ENCODE assay signal across 8 mouse cellular contexts in genomic region chr10:81432868-81433262, GRCm38 (mm10). TPM values are rescaled to one million over a fixed set of nuclear protein-coding genes. Genes with fewer than 3 reads are reported as not detected.
DNase-seq lines count a peak whose midpoint lies in the region; ATAC-seq and TF ChIP-seq lines count a peak whose summit lies in the region.

No protein-coding gene starts in this region.

- H3K9me3 ChIP-seq in hindbrain, postnatal 0 days (ENCODE audit: low read length), result no peaks in the 10 kb centered on the region

- H3K4me1 ChIP-seq in hindbrain, postnatal 0 days (ENCODE audit: insufficient read depth, low read length), result peaks cover 31% of the 10 kb centered on the region

- H3K27ac ChIP-seq in gastrocnemius, adult 2 months, result peak overlapping the region; percentile 96
- peak overlapping the region; percentile 37; the same call in 1 of the 2 replicates for H3K27ac ChIP-seq in hindbrain, postnatal 0 days
- H3K27ac ChIP-seq in left cerebral cortex, adult 2 months, result peak overlapping the region; percentile 66
- peak overlapping the region; percentile 88 for H3K27ac ChIP-seq in macrophage

- H3K4me2 ChIP-seq in hindbrain, postnatal 0 days (ENCODE audit: low read depth, low read length), result peak overlapping the region; percentile 51

- H3K4me3 ChIP-seq in gastrocnemius, adult 2 months, result peak overlapping the region; percentile 68
- H3K4me3 ChIP-seq in hindbrain, postnatal 0 days (ENCODE audit: low read length), result peak overlapping the region; percentile 9
- peak overlapping the region; percentile 32 for H3K4me3 ChIP-seq in left cerebral cortex, adult 2 months
- H3K4me3 ChIP-seq in macrophage (ENCODE audit: inconsistent target), result peak overlapping the region; percentile 45

- ATAC-seq in activated CD4-positive, CD25-positive, alpha-beta regulatory T cell, adult 4 months, result peak; percentile 85
- ATAC-seq in hindbrain, postnatal 0 days, result peak; percentile 89

- no peaks in the 10 kb centered on the region for H3K36me3 ChIP-seq in hindbrain, postnatal 0 days (ENCODE audit: insufficient read depth, low read length)
- H3K36me3 ChIP-seq in macrophage (ENCODE audit: inconsistent target), result no peaks in the 10 kb centered on the region

- intact Hi-C loops in gastrocnemius, adult 2 months (cut with DNase I), result no loop called here
- intact Hi-C loops in left cerebral cortex, adult 2 months (cut with DNase I), result no loop called here

- DNase-seq in cerebellum, postnatal 4 days (ENCODE audit: low spot score in 2 of 2), result peak; percentile 76 to 88
- peak; percentile 95 for DNase-seq in gastrocnemius, adult 2 months
- peak; percentile 98 for DNase-seq in hindbrain, postnatal 0 days (ENCODE audit: low spot score)
- peak; percentile 88 to 91 for DNase-seq in left cerebral cortex, adult 2 months (ENCODE audit: extremely low spot score in 1 of 2, low spot score in 2 of 2)
- DNase-seq in right cerebral cortex, adult 2 months (ENCODE audit: low spot score in 2 of 2), result peak; percentile 94 to 95
- DNase-seq in urinary bladder, postnatal 14 days (ENCODE audit: low spot score), result peak; percentile 94

- peaks cover 16% of the 10 kb centered on the region for H3K79me2 ChIP-seq in macrophage (ENCODE audit: inconsistent target)

- TF ChIP-seq CTCF in gastrocnemius, adult 2 months (IDR thresholded peaks at IDR 0.05), result no peak
- TF ChIP-seq CTCF in hindbrain, postnatal 0 days (IDR thresholded peaks at IDR 0.05; ENCODE audit: low read depth), result no peak
- no peak for TF ChIP-seq CTCF in left cerebral cortex, adult 2 months (IDR thresholded peaks at IDR 0.05)

- WGBS in hindbrain, postnatal 0 days, result 3% methylated on average over 17 of the region's 17 CpGs
- WGBS in macrophage (ENCODE audit: missing documents), result under 1% methylated on average over 17 of the region's 17 CpGs

- no peak overlapping the region for H3K9ac ChIP-seq in hindbrain, postnatal 0 days (replicated peaks; ENCODE audit: low read length)

- no peaks in the 10 kb centered on the region for H3K27me3 ChIP-seq in hindbrain, postnatal 0 days (ENCODE audit: insufficient read depth, low read length)

RNA-seq across cellular contexts. Expression of gene Nfic, which starts 22.6 kb away (rescaled TPM):
- 10 to 100 TPM; 15.2 to 16.0 TPM for polyA plus RNA-seq in activated CD4-positive, CD25-positive, alpha-beta regulatory T cell, adult 4 months (2017; shearing (Covaris generic))
- 100 to 1,000 TPM; 207 to 215 TPM for total RNA-seq in gastrocnemius, adult 2 months (2021)
- total RNA-seq in hindbrain, postnatal 0 days (2014; rRNA removed), result 17.2 and 26.5 TPM in 2 replicates
- 33.8 and 34.6 TPM in 2 replicates for polyA plus RNA-seq in hindbrain, postnatal 0 days (2015; fragmentation: Nextera tagmentation; extraction: Ambion mirVana)
- total RNA-seq in left cerebral cortex, adult 2 months (2021), result 10 to 100 TPM; 93.4 to 94.9 TPM
- 10 to 100 TPM in 18 of 26 experiments, 1 to 10 TPM in 8; 2.2 to 42.9 (median 17.2) TPM for total RNA-seq in macrophage (2018; cell fraction: chromatin; rRNA removed)
- 100 to 1,000 TPM in 1 of 26 experiments, 10 to 100 TPM in 25; 25.2 to 102 (median 68.1) TPM for total RNA-seq in macrophage (2018; cell fraction: cytosol; rRNA removed)
- 10 to 100 TPM in 24 of 26 experiments, 1 to 10 TPM in 2; 8.2 to 98.8 (median 37.1) TPM for total RNA-seq in macrophage (2018; cell fraction: nucleus; rRNA removed)
- polyA plus RNA-seq in macrophage (2018), result 33.6 to 60.6 TPM (median 57.7 TPM) in 3 replicates

RNA-seq across cellular contexts. Expression of gene Smim24, which starts 40.0 kb away (rescaled TPM):
- polyA plus RNA-seq in activated CD4-positive, CD25-positive, alpha-beta regulatory T cell, adult 4 months (2017; shearing (Covaris generic)), result 10 to 100 TPM in 1 of 2 experiments, 1 to 10 TPM in 1; 7.3 to 13.3 TPM
- total RNA-seq in gastrocnemius, adult 2 months (2021), result not detected
- 2.9 and 3.7 TPM in 2 replicates for total RNA-seq in hindbrain, postnatal 0 days (2014; rRNA removed)
- 1.4 and 1.7 TPM in 2 replicates for polyA plus RNA-seq in hindbrain, postnatal 0 days (2015; fragmentation: Nextera tagmentation; extraction: Ambion mirVana)
- 1 to 10 TPM; 1.3 to 1.4 TPM for total RNA-seq in left cerebral cortex, adult 2 months (2021)
- 1 to 10 TPM in 19 of 26 experiments, under 1 TPM in 2, not detected in 5; 0.62 to 6.3 (median 2.6) TPM for total RNA-seq in macrophage (2018; cell fraction: chromatin; rRNA removed)
- total RNA-seq in macrophage (2018; cell fraction: cytosol; rRNA removed), result 10 to 100 TPM in 25 of 26 experiments, 1 to 10 TPM in 1; 9.7 to 17.7 (median 13.3) TPM
- 10 to 100 TPM in 1 of 26 experiments, 1 to 10 TPM in 25; 1.4 to 11.8 (median 5.5) TPM for total RNA-seq in macrophage (2018; cell fraction: nucleus; rRNA removed)
- polyA plus RNA-seq in macrophage (2018), result 9.6 to 21.8 TPM (median 14.6 TPM) in 3 replicates

RNA-seq across cellular contexts. Expression of gene Gm48552, which starts 44.1 kb away (rescaled TPM):
- polyA plus RNA-seq in activated CD4-positive, CD25-positive, alpha-beta regulatory T cell, adult 4 months (2017; shearing (Covaris generic)), result 1 to 10 TPM in 1 of 2 experiments, not detected in 1; 1.4 TPM
- 1 to 10 TPM in 1 of 2 experiments, under 1 TPM in 1; 0.84 to 1.0 TPM for total RNA-seq in gastrocnemius, adult 2 months (2021)
- 7.5 TPM in 2 replicates for total RNA-seq in hindbrain, postnatal 0 days (2014; rRNA removed)
- 2.7 and 4.0 TPM in 2 replicates for polyA plus RNA-seq in hindbrain, postnatal 0 days (2015; fragmentation: Nextera tagmentation; extraction: Ambion mirVana)
- total RNA-seq in left cerebral cortex, adult 2 months (2021), result 1 to 10 TPM; 5.1 to 7.1 TPM
- total RNA-seq in macrophage (2018; cell fraction: chromatin; rRNA removed), result 1 to 10 TPM in 17 of 26 experiments, not detected in 9; 1.1 to 5.7 (median 2.3) TPM
- 1 to 10 TPM in 1 of 26 experiments, under 1 TPM in 7, not detected in 18; 0.22 to 1.1 (median 0.36) TPM for total RNA-seq in macrophage (2018; cell fraction: cytosol; rRNA removed)
- total RNA-seq in macrophage (2018; cell fraction: nucleus; rRNA removed), result 1 to 10 TPM in 9 of 26 experiments, under 1 TPM in 1, not detected in 16; 0.63 to 8.6 (median 2.8) TPM
- polyA plus RNA-seq in macrophage (2018), result 0.57 TPM in 1 of 3 replicates, not detected in the others

RNA-seq across cellular contexts. Expression of gene Gm48551, which starts 48.6 kb away (rescaled TPM):
- 1 to 10 TPM; 1.1 to 1.2 TPM for polyA plus RNA-seq in activated CD4-positive, CD25-positive, alpha-beta regulatory T cell, adult 4 months (2017; shearing (Covaris generic))
- total RNA-seq in gastrocnemius, adult 2 months (2021), result 1 to 10 TPM in 1 of 2 experiments, under 1 TPM in 1; 0.87 to 2.8 TPM
- 2.1 and 3.3 TPM in 2 replicates for total RNA-seq in hindbrain, postnatal 0 days (2014; rRNA removed)
- polyA plus RNA-seq in hindbrain, postnatal 0 days (2015; fragmentation: Nextera tagmentation; extraction: Ambion mirVana), result 5.3 and 7.0 TPM in 2 replicates
- 1 to 10 TPM; 2.0 to 3.4 TPM for total RNA-seq in left cerebral cortex, adult 2 months (2021)
- total RNA-seq in macrophage (2018; cell fraction: chromatin; rRNA removed), result 1 to 10 TPM in 22 of 26 experiments, under 1 TPM in 3, not detected in 1; 0.38 to 4.3 (median 2.4) TPM
- total RNA-seq in macrophage (2018; cell fraction: cytosol; rRNA removed), result 1 to 10 TPM in 1 of 26 experiments, under 1 TPM in 25; 0.15 to 1.2 (median 0.53) TPM
- total RNA-seq in macrophage (2018; cell fraction: nucleus; rRNA removed), result 1 to 10 TPM in 25 of 26 experiments, under 1 TPM in 1; 0.81 to 7.0 (median 2.7) TPM
- polyA plus RNA-seq in macrophage (2018), result 0.07 to 1.0 TPM (median 0.46 TPM) in 3 replicates

RNA-seq across cellular contexts. Expression of gene Dohh, which starts 48.6 kb away (rescaled TPM):
- 10 to 100 TPM; 12.7 to 13.7 TPM for polyA plus RNA-seq in activated CD4-positive, CD25-positive, alpha-beta regulatory T cell, adult 4 months (2017; shearing (Covaris generic))
- 10 to 100 TPM; 38.1 to 39.8 TPM for total RNA-seq in gastrocnemius, adult 2 months (2021)
- total RNA-seq in hindbrain, postnatal 0 days (2014; rRNA removed), result 146 TPM in 2 replicates
- 111 and 114 TPM in 2 replicates for polyA plus RNA-seq in hindbrain, postnatal 0 days (2015; fragmentation: Nextera tagmentation; extraction: Ambion mirVana)
- total RNA-seq in left cerebral cortex, adult 2 months (2021), result 10 to 100 TPM; 87.1 to 95.1 TPM
- 10 to 100 TPM in 20 of 26 experiments, 1 to 10 TPM in 6; 5.0 to 26.5 (median 14.1) TPM for total RNA-seq in macrophage (2018; cell fraction: chromatin; rRNA removed)
- total RNA-seq in macrophage (2018; cell fraction: cytosol; rRNA removed), result 10 to 100 TPM; 21.6 to 41.1 (median 29.6) TPM
- 10 to 100 TPM in 24 of 26 experiments, 1 to 10 TPM in 2; 9.0 to 30.8 (median 16.6) TPM for total RNA-seq in macrophage (2018; cell fraction: nucleus; rRNA removed)
- 21.0 to 48.1 TPM (median 32.0 TPM) in 3 replicates for polyA plus RNA-seq in macrophage (2018)

Comparison
In these comparisons a context has a peak if more than half of its experiments do, and no peak if none do; other contexts are left out.
1. Peak in every context shown above with its lines: DNase-seq, ATAC-seq, H3K4me3 ChIP-seq and H3K27ac ChIP-seq.
2. H3K27ac ChIP-seq: peak in every context shown above with its lines; median percentile 96 in gastrocnemius, adult 2 months; 88 in macrophage; 66 in left cerebral cortex, adult 2 months; 37 in hindbrain, postnatal 0 days.
3. H3K4me3 ChIP-seq: peak in every context shown above with its lines; median percentile 68 in gastrocnemius, adult 2 months; 45 in macrophage; 32 in left cerebral cortex, adult 2 months; 9 in hindbrain, postnatal 0 days.